Mouse (Mus musculus): ENCODE data around the gene Gm3336.

GRCm38 (mm10) chr8:70699116-70699833 is 19.1 kb upstream of the Gm3336 start:
- TF ChIP-seq POLR2A (IDR thresholded peaks at IDR 0.05; ENCODE audit: borderline replicate concordance, low read depth, low read length), result no peak
- TF ChIP-seq CTCF (IDR thresholded peaks at IDR 0.05; ENCODE audit: low read depth, low read length), result no peak
